Mouse (Mus musculus): ENCODE measurements around the gene Ifna13.

Gene Ifna13

DNA sequence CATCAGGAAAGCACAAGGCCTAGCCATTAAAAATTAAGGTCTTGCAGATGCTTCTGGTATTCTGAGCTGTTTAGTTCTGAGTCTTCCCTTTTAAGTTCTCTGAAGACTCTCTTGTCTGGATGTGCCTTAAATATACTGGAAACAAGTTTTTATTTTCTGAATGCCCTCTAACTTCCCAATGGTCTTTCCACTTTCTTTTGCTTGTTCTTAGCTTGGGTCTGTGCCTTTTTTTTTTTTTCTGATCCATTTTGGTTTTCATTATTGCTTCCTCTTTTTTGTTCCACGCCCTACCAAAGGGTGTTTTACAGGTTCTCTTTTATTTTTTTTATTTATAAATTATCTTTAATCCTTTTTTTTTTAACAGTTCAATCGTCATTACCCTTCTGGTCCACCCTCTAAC, at the start of gene Ifna13:
TSS of gene Ifna13 (minus strand) at position 101 of the 400 bp plus-strand sequence.
- DNase-seq (ENCODE audit: low spot score) = no peak

GRCm38 (mm10) chr4:88693392-88693791, 49.1 kb upstream of the Ifna13 start:
- no peak for DNase-seq (ENCODE audit: low spot score)

DNA sequence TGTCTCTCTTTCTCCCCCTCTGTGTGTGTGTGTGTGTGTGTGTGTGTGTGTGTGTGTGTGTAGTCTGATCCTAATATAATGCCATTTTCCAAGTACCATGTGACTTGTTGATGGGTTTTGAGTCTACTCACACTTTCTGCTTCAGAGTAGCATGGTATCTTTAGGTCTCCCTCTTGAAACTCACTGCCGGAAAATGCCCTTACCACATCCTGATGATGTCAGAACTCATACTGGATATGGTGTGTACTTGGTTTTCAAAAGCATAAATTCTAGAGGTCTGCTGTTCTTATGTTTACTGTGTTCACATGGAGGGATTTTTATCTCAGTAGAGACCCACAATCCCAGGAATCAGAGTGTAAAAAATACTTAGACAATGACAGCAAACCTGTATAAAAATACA, 48.3 kb upstream of the Ifna13 start:
- no peak for DNase-seq (ENCODE audit: low spot score)

DNA sequence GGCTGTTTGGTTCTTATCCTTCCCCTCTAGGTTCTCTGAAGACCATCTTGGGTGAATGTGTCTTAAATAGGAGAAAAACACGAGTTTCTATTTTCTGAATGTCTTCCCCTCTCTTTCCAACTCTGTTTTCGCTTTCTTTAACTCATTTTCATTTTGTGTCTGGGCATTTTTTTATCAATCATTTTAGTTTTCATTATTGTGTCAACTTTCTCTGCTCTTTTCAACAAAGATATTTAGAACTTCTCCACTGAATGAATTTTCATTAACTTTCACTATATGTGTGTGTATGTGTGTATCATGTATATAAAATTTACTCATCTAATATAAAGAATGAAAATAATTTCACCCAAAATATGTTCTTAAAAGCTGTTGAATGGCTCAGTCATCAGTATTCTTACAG, 47.0 kb upstream of the Ifna13 start, which contains the start of gene Ifnab:
TSS of gene Ifnab (minus strand) at position 101 of the 400 bp plus-strand sequence.
- DNase-seq (ENCODE audit: low spot score) = no peak

- no peak for DNase-seq (ENCODE audit: low spot score)
Observed at GRCm38 (mm10) chr4:88683812-88684211, 39.6 kb upstream of the Ifna13 start, which contains the start of gene Ifna2. Gene Ifna2, minus strand, starts transcription at chr4:88683912.

- DNase-seq (ENCODE audit: low spot score) = no peak
Observed at GRCm38 (mm10) chr4:88681353-88681752, 37.1 kb upstream of the Ifna13 start.

DNA sequence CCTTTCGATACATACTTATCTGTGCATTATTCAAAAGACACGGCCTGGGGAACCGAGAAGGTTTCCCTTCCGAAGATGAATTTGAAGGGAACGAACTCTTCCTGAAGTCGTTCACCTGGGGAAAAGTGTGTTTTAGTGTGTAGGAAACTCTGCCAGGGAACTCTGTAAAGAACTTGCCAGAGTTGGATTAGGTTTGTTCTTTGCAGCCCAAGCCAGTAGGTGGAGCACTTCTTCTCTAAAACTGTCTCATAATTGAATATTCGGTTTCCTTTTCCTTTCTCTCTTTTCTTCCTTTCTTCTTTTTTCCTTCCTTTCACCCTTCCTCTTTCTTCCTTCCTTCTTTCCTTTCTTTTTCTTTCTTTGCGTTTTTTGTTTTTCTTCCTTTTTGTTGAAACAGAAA, 36.1 kb upstream of the Ifna13 start:
- DNase-seq (ENCODE audit: low spot score) = no peak

DNA sequence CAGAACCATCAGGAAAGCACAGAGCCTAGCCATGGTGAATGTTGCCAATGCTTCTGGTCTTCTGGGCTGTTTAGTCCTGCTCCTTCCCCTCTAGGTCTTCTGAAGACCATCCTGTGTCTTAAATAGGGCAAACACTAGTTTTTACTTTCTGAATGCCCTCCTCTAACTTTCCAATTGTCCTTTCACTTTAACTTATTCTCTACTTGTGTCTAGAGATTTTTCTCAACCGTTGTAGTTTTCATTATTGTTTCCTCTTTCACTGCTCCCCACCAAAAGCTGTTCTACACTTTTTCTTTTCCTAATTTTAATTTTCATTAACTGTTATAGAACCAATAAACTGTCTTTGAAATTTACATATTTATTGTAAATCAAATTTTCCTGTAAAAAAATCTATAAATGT, 32.6 kb upstream of the Ifna13 start, which contains the start of gene Ifna16:
TSS of gene Ifna16 (minus strand) at position 101 of the 400 bp plus-strand sequence.
- DNase-seq (ENCODE audit: low spot score) = no peak

DNA sequence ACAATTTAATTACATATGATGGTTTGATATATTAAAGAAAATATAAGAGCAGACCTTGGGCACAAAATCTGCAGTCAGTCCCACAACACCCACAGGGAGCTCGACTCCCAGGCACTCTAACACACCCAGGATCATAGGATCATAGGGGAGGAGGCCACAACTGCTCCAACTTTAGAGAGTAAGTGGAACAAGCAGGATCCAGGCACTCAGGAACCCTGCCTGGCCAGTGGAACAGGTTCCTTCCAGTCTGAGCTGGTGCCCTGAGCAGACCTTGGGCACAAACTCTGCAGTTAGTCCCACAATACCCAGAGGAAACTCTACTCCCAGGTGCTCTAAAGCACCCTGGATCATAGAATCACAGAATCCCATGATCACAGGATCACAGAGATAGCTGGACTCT, 11.2 kb upstream of the Ifna13 start:
- no peak for DNase-seq (ENCODE audit: low spot score)

DNA sequence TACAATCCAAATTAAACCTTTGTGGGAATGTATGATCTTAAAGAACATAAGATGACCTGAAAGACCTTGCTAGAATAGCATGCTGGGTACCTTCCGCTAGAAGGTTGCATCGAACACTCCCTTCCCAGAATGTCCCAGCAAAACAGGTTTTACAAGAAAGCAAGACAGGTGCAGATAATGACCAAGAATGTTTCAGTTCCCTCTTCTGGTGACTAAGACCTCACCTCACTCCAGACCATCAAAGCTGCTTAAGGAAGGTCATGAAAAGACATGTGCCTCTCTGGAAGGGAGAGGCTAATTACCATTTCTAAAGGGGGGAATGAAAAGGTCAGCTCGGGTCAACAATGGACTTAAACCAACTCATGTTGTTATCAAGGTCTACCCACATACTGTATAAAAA, 9.4 kb upstream of the Ifna13 start:
- DNase-seq (ENCODE audit: low spot score) = no peak

DNA sequence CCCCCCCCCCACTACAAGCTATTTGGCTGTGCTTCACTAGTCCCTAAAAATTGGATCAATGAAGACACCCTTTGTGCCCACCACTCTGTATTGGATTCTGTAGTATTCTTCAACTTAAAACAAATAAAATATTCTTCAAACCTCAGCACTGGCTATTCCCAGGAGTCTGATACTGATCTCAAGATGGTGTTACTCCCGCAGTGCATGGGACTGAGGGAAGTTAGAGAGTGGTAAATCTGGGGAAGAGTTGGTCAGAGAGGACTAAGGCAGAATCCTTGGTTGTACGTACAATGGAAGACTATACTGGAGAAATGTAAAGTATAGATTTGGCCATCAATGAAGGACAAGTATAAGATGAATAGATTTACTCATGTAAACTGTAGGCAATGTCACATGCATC, 1.7 kb downstream of the Ifna13 start:
- no peak for DNase-seq (ENCODE audit: low spot score)

DNA sequence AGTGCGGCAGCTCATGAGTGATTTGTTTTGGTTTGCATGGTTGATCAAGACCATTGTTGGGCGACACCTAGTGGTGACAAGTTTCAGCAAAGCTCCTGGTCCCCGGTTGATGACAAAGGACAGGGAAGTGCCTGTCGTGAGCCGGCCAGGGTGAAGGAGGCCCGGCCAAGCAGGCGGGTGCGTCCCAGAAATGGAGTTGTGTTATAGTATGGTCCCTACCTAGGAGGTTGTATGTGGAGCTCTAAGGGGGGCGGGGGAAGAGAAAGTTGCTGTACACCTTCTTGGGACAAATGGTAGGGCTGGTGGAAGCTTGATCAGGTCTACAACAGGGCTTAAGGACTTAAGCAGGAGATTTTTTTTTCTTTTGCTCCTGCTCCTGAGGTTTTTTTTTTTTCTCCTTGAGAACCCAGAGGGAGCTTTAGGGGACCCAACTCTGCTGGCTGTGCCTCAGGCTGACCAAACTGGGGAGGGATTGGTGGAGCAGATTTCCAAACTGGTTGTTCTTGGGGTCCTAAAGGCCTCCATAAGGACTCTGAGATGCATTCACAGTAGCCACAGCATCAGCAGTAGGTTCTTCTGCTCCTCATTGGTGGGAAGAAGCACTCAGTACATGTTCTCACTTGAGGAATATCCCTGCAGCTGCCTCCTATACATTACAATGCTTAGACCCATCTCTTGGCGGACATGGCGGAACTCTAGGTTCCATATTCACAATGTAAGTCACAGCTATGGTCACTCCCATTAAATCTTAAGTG, 3.0 kb downstream of the Ifna13 start:
- DNase-seq (ENCODE audit: low spot score) = peak; percentile 76

- no peak for DNase-seq (ENCODE audit: low spot score)
Observed at GRCm38 (mm10) chr4:88640704-88641076, 3.6 kb downstream of the Ifna13 start.

- no peak for DNase-seq (ENCODE audit: low spot score)
Observed at GRCm38 (mm10) chr4:88634311-88634710, 9.9 kb downstream of the Ifna13 start, which contains the start of gene C87499. Gene C87499, minus strand, starts transcription at chr4:88634411.

DNA sequence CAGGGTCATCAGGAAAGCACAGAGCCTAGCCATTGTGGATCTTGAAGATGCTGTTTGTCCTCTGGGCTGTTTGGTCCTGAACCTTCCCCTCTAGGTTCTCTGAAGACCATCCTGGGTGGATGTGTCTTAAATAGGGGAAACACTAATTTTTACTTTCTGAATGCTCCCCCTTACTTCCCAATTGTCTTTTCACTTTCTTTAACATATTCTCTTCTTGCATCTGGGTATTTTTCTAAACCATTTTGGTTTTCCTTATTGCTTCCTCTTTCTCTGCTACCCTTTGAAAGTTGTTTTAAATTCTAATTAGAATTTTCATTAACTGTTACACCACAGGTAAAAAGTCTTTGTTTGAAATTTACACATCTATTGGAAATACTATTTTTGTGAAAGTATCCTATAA, 41.0 kb downstream of the Ifna13 start, which contains the start of gene Ifna12:
TSS of gene Ifna12 (minus strand) at position 101 of the 400 bp plus-strand sequence.
- no peak for DNase-seq (ENCODE audit: low spot score)
